8 mouse cellular contexts compared by ENCODE assay signal in genomic region chr6:125132470-125132869, GRCm38 (mm10). TPM values are rescaled to one million over a fixed set of nuclear protein-coding genes. Genes with fewer than 3 reads are reported as not detected.
A peak's percentile ranks its signal among the peaks of the same experiment; 100 is the strongest.
DNase-seq lines count a peak whose midpoint lies in the region; ATAC-seq and TF ChIP-seq lines count a peak whose summit lies in the region.

No protein-coding gene starts in this region.

- no peaks in the 10 kb centered on the region; the same call in none of the 2 replicates for H3K36me3 ChIP-seq in kidney, adult 2 months (ENCODE audit: control insufficient read depth, insufficient read depth, low read length)
- H3K36me3 ChIP-seq in hindbrain, embryonic 12.5 days, result peaks cover 60% of the 10 kb centered on the region
- peaks cover 39% of the 10 kb centered on the region for H3K36me3 ChIP-seq in midbrain, embryonic 11.5 days (ENCODE audit: control insufficient read depth, insufficient read depth, low read length)

- H3K4me3 ChIP-seq in kidney, adult 2 months (ENCODE audit: insufficient read depth, low read depth, low read length), result peak overlapping the region; percentile 83
- H3K4me3 ChIP-seq in hindbrain, embryonic 12.5 days, result peak overlapping the region; percentile 65
- peak overlapping the region; percentile 67 for H3K4me3 ChIP-seq in midbrain, embryonic 11.5 days (ENCODE audit: low read depth, low read length)

- ATAC-seq in hindbrain, embryonic 12.5 days (ENCODE audit: low FRiP score), result no peak
- no peak for ATAC-seq in midbrain, embryonic 11.5 days (ENCODE audit: low FRiP score)

- no peak overlapping the region for H3K27ac ChIP-seq in kidney, adult 2 months (ENCODE audit: insufficient read depth, low read depth, low read length)
- H3K27ac ChIP-seq in hindbrain, embryonic 12.5 days, result no peak overlapping the region
- H3K27ac ChIP-seq in midbrain, embryonic 11.5 days (ENCODE audit: low read depth, low read length), result no peak overlapping the region

- no peaks in the 10 kb centered on the region for H3K9me3 ChIP-seq in hindbrain, embryonic 12.5 days (replicated peaks)
- H3K9me3 ChIP-seq in midbrain, embryonic 11.5 days (ENCODE audit: control insufficient read depth, low read length), result no peaks in the 10 kb centered on the region

- H3K4me1 ChIP-seq in kidney, adult 2 months (ENCODE audit: control insufficient read depth, insufficient read depth, low read length), result peaks cover 7% of the 10 kb centered on the region; the same call in 1 of the 2 replicates
- H3K4me1 ChIP-seq in hindbrain, embryonic 12.5 days, result peaks cover 12% of the 10 kb centered on the region
- peaks cover 6% of the 10 kb centered on the region for H3K4me1 ChIP-seq in midbrain, embryonic 11.5 days (ENCODE audit: control insufficient read depth, insufficient read depth, low read length)

- TF ChIP-seq POLR2A in kidney, adult 2 months (IDR thresholded peaks at IDR 0.05; ENCODE audit: low read depth, low read length), result no peak

- 3% methylated on average over 11 of the region's 11 CpGs for WGBS in kidney, adult 2 months
- 9% methylated on average over 11 of the region's 11 CpGs for WGBS in hindbrain, embryonic 12.5 days
- WGBS in midbrain, embryonic 11.5 days, result 8% methylated on average over 11 of the region's 11 CpGs

- TF ChIP-seq CTCF in kidney, adult 2 months (conservative IDR thresholded peaks at IDR 0.05; ENCODE audit: insufficient read depth, insufficient read length, low read depth, low read length), result no peak

- H3K4me2 ChIP-seq in hindbrain, embryonic 12.5 days (replicated peaks), result peak overlapping the region; percentile 73
- H3K4me2 ChIP-seq in midbrain, embryonic 11.5 days, result peak overlapping the region; percentile 78

- no peak for DNase-seq in kidney, adult 2 months
- no peak for DNase-seq in kidney, postnatal 10 days
- peak; percentile 18 for DNase-seq in adipocyte (ENCODE audit: low spot score)
- no peak for DNase-seq in midbrain, embryonic 11.5 days (ENCODE audit: low spot score, missing footprints)
- DNase-seq in cerebellum, adult 11-12 months, result no peak
- no peak for DNase-seq in thymus, postnatal 0 days (ENCODE audit: low spot score)
- no peak for DNase-seq in left cerebral cortex, adult 18-20 months (ENCODE audit: low spot score in 2 of 2)

- H3K9ac ChIP-seq in hindbrain, embryonic 12.5 days, result peak overlapping the region; percentile 60
- H3K9ac ChIP-seq in midbrain, embryonic 11.5 days (ENCODE audit: low read length), result peak overlapping the region; percentile 83

- no peaks in the 10 kb centered on the region for H3K27me3 ChIP-seq in kidney, adult 2 months (replicated peaks; ENCODE audit: control insufficient read depth, insufficient read depth, low read length)
- no peaks in the 10 kb centered on the region for H3K27me3 ChIP-seq in hindbrain, embryonic 12.5 days
- H3K27me3 ChIP-seq in midbrain, embryonic 11.5 days (ENCODE audit: control insufficient read depth, insufficient read depth, low read length), result no peaks in the 10 kb centered on the region

RNA-seq across cellular contexts. Expression of gene Nop2, which starts 0.8 kb away (rescaled TPM):
- polyA plus RNA-seq in kidney, adult 2 months (2012; rRNA removed), result 15.5 and 16.5 TPM in 2 replicates
- polyA plus RNA-seq in hindbrain, embryonic 12.5 days (2016; fragmentation: Nextera tagmentation; extraction: Ambion mirVana), result 48.1 and 54.2 TPM in 2 replicates
- 55.1 and 58.4 TPM in 2 replicates for polyA plus RNA-seq in midbrain, embryonic 11.5 days (2014; fragmentation: Nextera tagmentation; extraction: Ambion mirVana)
- 53.9 and 60.7 TPM in 2 replicates for polyA plus RNA-seq in thymus, postnatal 0 days (2015; fragmentation: Nextera tagmentation; extraction: Ambion mirVana)
- 10 to 100 TPM; 30.2 to 30.5 TPM for total RNA-seq in left cerebral cortex, adult 18-20 months (2021)

RNA-seq across cellular contexts. Expression of gene Iffo1, which starts 12.6 kb away (rescaled TPM):
- polyA plus RNA-seq in kidney, adult 2 months (2012; rRNA removed), result 35.0 and 36.4 TPM in 2 replicates
- 19.2 and 21.3 TPM in 2 replicates for polyA plus RNA-seq in hindbrain, embryonic 12.5 days (2016; fragmentation: Nextera tagmentation; extraction: Ambion mirVana)
- polyA plus RNA-seq in midbrain, embryonic 11.5 days (2014; fragmentation: Nextera tagmentation; extraction: Ambion mirVana), result 8.4 and 8.6 TPM in 2 replicates
- polyA plus RNA-seq in thymus, postnatal 0 days (2015; fragmentation: Nextera tagmentation; extraction: Ambion mirVana), result 13.8 and 19.0 TPM in 2 replicates
- total RNA-seq in left cerebral cortex, adult 18-20 months (2021), result 10 to 100 TPM; 54.6 to 55.8 TPM

RNA-seq across cellular contexts. Expression of gene Gapdh, which starts 33.8 kb away (rescaled TPM):
- polyA plus RNA-seq in kidney, adult 2 months (2012; rRNA removed), result 7,324 and 7,933 TPM in 2 replicates
- polyA plus RNA-seq in hindbrain, embryonic 12.5 days (2016; fragmentation: Nextera tagmentation; extraction: Ambion mirVana), result 1,498 and 1,567 TPM in 2 replicates
- 2,357 and 2,675 TPM in 2 replicates for polyA plus RNA-seq in midbrain, embryonic 11.5 days (2014; fragmentation: Nextera tagmentation; extraction: Ambion mirVana)
- 1,452 and 1,606 TPM in 2 replicates for polyA plus RNA-seq in thymus, postnatal 0 days (2015; fragmentation: Nextera tagmentation; extraction: Ambion mirVana)
- total RNA-seq in left cerebral cortex, adult 18-20 months (2021), result 1,000 to 10,000 TPM; 2,618 to 2,651 TPM

RNA-seq across cellular contexts. Expression of gene Chd4, which starts 36.7 kb away (rescaled TPM):
- polyA plus RNA-seq in kidney, adult 2 months (2012; rRNA removed), result 43.6 and 57.7 TPM in 2 replicates
- polyA plus RNA-seq in hindbrain, embryonic 12.5 days (2016; fragmentation: Nextera tagmentation; extraction: Ambion mirVana), result 131 and 133 TPM in 2 replicates
- 96.9 and 99.3 TPM in 2 replicates for polyA plus RNA-seq in midbrain, embryonic 11.5 days (2014; fragmentation: Nextera tagmentation; extraction: Ambion mirVana)
- 70.0 and 84.9 TPM in 2 replicates for polyA plus RNA-seq in thymus, postnatal 0 days (2015; fragmentation: Nextera tagmentation; extraction: Ambion mirVana)
- 100 to 1,000 TPM; 147 to 150 TPM for total RNA-seq in left cerebral cortex, adult 18-20 months (2021)

RNA-seq across cellular contexts. Expression of gene Ncapd2, which starts 59.0 kb away (rescaled TPM):
- polyA plus RNA-seq in kidney, adult 2 months (2012; rRNA removed), result 15.6 and 18.7 TPM in 2 replicates
- 140 and 142 TPM in 2 replicates for polyA plus RNA-seq in hindbrain, embryonic 12.5 days (2016; fragmentation: Nextera tagmentation; extraction: Ambion mirVana)
- polyA plus RNA-seq in midbrain, embryonic 11.5 days (2014; fragmentation: Nextera tagmentation; extraction: Ambion mirVana), result 127 and 140 TPM in 2 replicates
- polyA plus RNA-seq in thymus, postnatal 0 days (2015; fragmentation: Nextera tagmentation; extraction: Ambion mirVana), result 130 and 153 TPM in 2 replicates
- total RNA-seq in left cerebral cortex, adult 18-20 months (2021), result 10 to 100 TPM; 22.0 to 24.4 TPM
